Mouse (Mus musculus) spleen, adult 2 months (tissue): Measurements from ENCODE around the gene Dnah14. TPM values are rescaled to one million over a fixed set of nuclear protein-coding genes. Genes with fewer than 3 reads are reported as not detected.

Source experiments
- DNase-seq, 2 experiments: peaks; one replicate each; pipeline versions ENCODE4 v3.0.0 to v3.0.0-alpha.2; 2012 to 2021; ENCODE audit warnings: low spot score in 2 of 2, low read depth in 1 of 2
- H3K27ac ChIP-seq: fragments of 200-500 bp; 2 replicates; pipeline ENCODE4 v1.5.1; 2012; ENCODE audit warnings: low read length, inconsistent platforms; ENCODE audit not compliant: insufficient read depth
- H3K27me3 ChIP-seq: fragments of 200-500 bp; 2 replicates; pipeline ENCODE4 v1.6.1; 2012; ENCODE audit warnings: mild to moderate bottlenecking, moderate library complexity, low read length, inconsistent platforms; ENCODE audit not compliant: control insufficient read depth, insufficient read depth
- H3K36me3 ChIP-seq: fragments of 200-500 bp; 2 replicates; pipeline ENCODE4 v1.6.1; 2012; ENCODE audit warnings: mild to moderate bottlenecking, low read length, inconsistent platforms; ENCODE audit not compliant: control insufficient read depth, insufficient read depth
- H3K4me1 ChIP-seq: fragments of 200-500 bp; 2 replicates; pipeline ENCODE4 v1.6.1; 2011; ENCODE audit warnings: inconsistent platforms; ENCODE audit not compliant: control insufficient read depth, insufficient read depth, insufficient read length
- H3K4me3 ChIP-seq: fragments of 200-500 bp; 2 replicates; pipeline ENCODE4 v1.5.1; 2011; ENCODE audit warnings: mild to moderate bottlenecking, inconsistent platforms; ENCODE audit not compliant: insufficient read depth, insufficient read length; ENCODE audit errors: extremely low read depth
- CTCF ChIP-seq: fragments of 200-500 bp; IDR thresholded peaks from 2 replicates; pipeline ENCODE4 v1.5.1; 2011; ENCODE audit warnings: mild to moderate bottlenecking, inconsistent platforms; ENCODE audit not compliant: insufficient read depth, insufficient read length, insufficient replicate concordance; ENCODE audit errors: extremely low read depth
- POLR2A ChIP-seq: fragments of 200-500 bp; IDR thresholded peaks from 2 replicates; pipeline ENCODE4 v1.6.1; 2011; ENCODE audit warnings: low read depth, low read length, inconsistent platforms
- WGBS: fragments of 180-500 bp; shearing (Covaris S2); methylation state at CpG from one replicate; pipeline ENCODE4 v1.1.7; 2018; 5-methylcytosine and 5-hydroxymethylcytosine counted together
- polyA plus RNA-seq: library from polyadenylated mRNA; depleted of rRNA; stranded (reverse); fragments of >200 nt; gene quantifications from 2 replicates; pipeline ENCODE4 v1.2.3, GENCODE M21; 2012

Dnah14 gene
- polyA plus RNA-seq, 1 experiment, result not detected

DNA sequence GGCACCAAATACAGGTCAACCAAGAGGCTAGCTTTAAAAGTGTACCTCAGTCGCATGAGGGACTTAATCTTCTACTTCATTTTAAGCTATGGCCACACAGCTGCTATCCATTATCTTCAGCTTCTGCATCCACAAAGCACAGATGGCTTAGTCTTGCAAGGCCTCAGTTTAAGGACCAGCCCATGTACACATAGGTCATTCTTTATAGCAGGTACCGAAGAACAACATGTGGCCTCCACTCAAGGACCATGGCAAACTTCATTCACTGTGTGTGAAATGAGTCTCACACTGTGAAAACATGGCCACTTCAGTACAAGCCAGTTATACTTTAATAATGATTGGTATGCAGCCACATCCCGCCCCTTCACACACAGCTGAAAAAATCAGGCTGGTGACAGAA, 34.8 kb downstream of the Dnah14 start:
- no peak for DNase-seq
- no peak overlapping the region for H3K4me3 ChIP-seq
- no peaks in the 10 kb centered on the region for H3K27me3 ChIP-seq
- TF ChIP-seq POLR2A (no peak), CTCF (no peak)
- no peaks in the 10 kb centered on the region for H3K36me3 ChIP-seq
- 85% methylated on average over 3 of the region's 3 CpGs for WGBS
- no peaks in the 10 kb centered on the region for H3K4me1 ChIP-seq
- H3K27ac ChIP-seq, result no peak overlapping the region

- TF ChIP-seq POLR2A, result no peak
- TF ChIP-seq CTCF, result peak; percentile 64; the same call in 1 of the 2 replicates
- H3K27me3 ChIP-seq, result no peaks in the 10 kb centered on the region
- no peaks in the 10 kb centered on the region for H3K4me1 ChIP-seq
- no peak overlapping the region for H3K27ac ChIP-seq
- 40% methylated on average over 11 of the region's 11 CpGs for WGBS
- DNase-seq, result peak; percentile 21 to 37
- no peak overlapping the region for H3K4me3 ChIP-seq
- no peaks in the 10 kb centered on the region for H3K36me3 ChIP-seq
These were observed 39.6 kb downstream of the Dnah14 start for GRCm38 (mm10) chr1:181615866-181616491.

DNA sequence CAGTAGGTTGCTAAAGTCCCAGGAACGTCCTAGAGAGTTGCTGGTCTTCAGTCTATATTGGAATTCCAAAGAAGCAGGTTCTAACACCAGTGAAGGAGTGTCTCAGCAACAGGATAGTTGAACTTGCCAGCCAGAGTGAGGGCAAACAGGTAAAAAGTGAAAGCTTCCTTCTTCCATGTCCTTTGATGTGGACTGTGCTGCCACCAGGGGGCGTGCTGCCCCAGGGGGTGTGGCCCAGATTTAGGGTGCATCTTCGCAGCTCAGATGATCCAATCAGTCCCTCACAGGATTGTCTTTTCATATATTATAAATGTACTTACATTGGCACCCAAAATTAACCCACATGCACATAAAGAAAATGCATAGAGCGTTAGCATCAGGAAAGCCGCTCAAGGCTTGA, 41.0 kb downstream of the Dnah14 start:
- H3K27me3 ChIP-seq, result no peaks in the 10 kb centered on the region
- H3K4me1 ChIP-seq, result no peaks in the 10 kb centered on the region
- no peaks in the 10 kb centered on the region for H3K36me3 ChIP-seq
- H3K4me3 ChIP-seq, result no peak overlapping the region
- peak; percentile 37; the same call in 1 of the 2 replicates for TF ChIP-seq CTCF
- TF ChIP-seq POLR2A, result no peak
- peak in 1 of 2 experiments; percentile 9 for DNase-seq
- H3K27ac ChIP-seq, result no peak overlapping the region
- WGBS, result 52% methylated on average over 5 of the region's 5 CpGs

GRCm38 (mm10) chr1:181623149-181623680, 46.9 kb downstream of the Dnah14 start:
- Histone ChIP-seq H3K27ac (no peak overlapping the region), H3K36me3 (no peaks in the 10 kb centered on the region), H3K4me3 (no peak overlapping the region), H3K27me3 (no peaks in the 10 kb centered on the region), H3K4me1 (no peaks in the 10 kb centered on the region)
- no peak for DNase-seq
- 73% methylated on average over 6 of the region's 6 CpGs for WGBS
- TF ChIP-seq POLR2A (no peak), CTCF (no peak)

- no peak for DNase-seq
- no peaks in the 10 kb centered on the region for H3K27me3 ChIP-seq
- no peak overlapping the region for H3K4me3 ChIP-seq
- TF ChIP-seq CTCF (no peak), POLR2A (no peak)
- H3K36me3 ChIP-seq, result no peaks in the 10 kb centered on the region
- H3K27ac ChIP-seq, result no peak overlapping the region
- no peaks in the 10 kb centered on the region for H3K4me1 ChIP-seq
- WGBS, result 84% methylated on average over 8 of the region's 8 CpGs
These were observed 48.5 kb downstream of the Dnah14 start for GRCm38 (mm10) chr1:181624876-181625275.

- DNase-seq, result no peak
- no peaks in the 10 kb centered on the region for H3K4me1 ChIP-seq
- no peaks in the 10 kb centered on the region for H3K36me3 ChIP-seq
- no peaks in the 10 kb centered on the region for H3K27me3 ChIP-seq
- TF ChIP-seq POLR2A (no peak), CTCF (no peak)
- no peak overlapping the region for H3K4me3 ChIP-seq
- no peak overlapping the region for H3K27ac ChIP-seq
- WGBS, result 73% methylated on average over 6 of the region's 6 CpGs
These were observed 51.9 kb downstream of the Dnah14 start for GRCm38 (mm10) chr1:181628276-181628675.

DNA sequence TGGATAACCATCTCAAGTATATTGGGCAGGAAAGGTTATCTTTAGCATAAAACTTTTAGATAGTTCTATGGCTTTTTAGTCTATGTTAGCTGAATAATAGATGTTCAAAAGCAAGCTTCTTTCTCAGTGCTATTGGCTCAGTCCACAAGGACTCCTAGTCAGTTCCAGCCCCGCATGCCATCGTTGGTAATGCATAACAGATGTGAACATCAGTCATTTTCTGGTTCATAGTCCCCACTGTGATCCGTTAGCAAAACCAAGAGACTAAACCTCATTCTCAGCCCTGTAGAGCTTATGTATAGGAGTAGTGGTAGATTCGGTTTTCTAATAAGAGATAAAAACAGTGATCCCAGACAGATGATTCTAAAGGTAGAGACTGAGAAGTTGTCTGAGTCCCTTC, 55.0 kb downstream of the Dnah14 start:
- TF ChIP-seq POLR2A (no peak), CTCF (no peak)
- no peak for DNase-seq

More for the DNA sequence above, 55.0 kb downstream of the Dnah14 start:
- H3K4me3 ChIP-seq, result no peak overlapping the region
- H3K36me3 ChIP-seq, result no peaks in the 10 kb centered on the region
- no peaks in the 10 kb centered on the region for H3K4me1 ChIP-seq
- WGBS, result 89% methylated on average over 4 of the region's 4 CpGs
- H3K27me3 ChIP-seq, result no peaks in the 10 kb centered on the region
- no peak overlapping the region for H3K27ac ChIP-seq
